Mouse (Mus musculus): ENCODE measurements around the gene Npepps. TPM values are rescaled to one million over a fixed set of nuclear protein-coding genes. Genes with fewer than 3 reads are reported as not detected.

Gene Npepps
- polyA plus RNA-seq, 1 experiment from 2014 or later, result 31.3 TPM

DNA sequence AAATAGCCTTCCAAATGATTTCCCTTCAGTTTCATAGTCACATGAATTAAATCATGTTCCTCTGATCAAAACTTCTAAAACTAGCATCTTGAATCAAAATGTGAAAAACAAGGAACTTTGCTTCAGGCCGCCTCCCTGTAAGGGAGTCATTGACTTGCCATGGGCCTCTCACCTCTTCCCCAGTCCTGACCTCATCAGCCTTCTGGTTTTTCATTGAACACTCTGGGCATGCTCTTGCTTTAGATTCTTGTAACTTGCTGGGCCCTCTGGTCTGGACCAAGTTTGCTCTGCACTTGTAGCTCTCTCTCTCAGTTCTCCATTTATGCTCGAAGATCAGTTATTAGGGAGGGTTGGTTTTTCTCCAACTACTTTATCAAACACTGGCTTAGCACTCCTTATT is 58.8 kb downstream of the Npepps start:
- Histone ChIP-seq H3K9me3 (replicated peaks) (no peaks in the 10 kb centered on the region), H3K4me2 (no peak overlapping the region), H3K36me3 (peaks cover 82% of the 10 kb centered on the region), H3K9ac (no peak overlapping the region), H3K27me3 (replicated peaks) (no peaks in the 10 kb centered on the region), H3K4me1 (peaks cover 4% of the 10 kb centered on the region; the same call in 1 of the 2 replicates), H3K27ac (no peak overlapping the region), H3K4me3 (no peak overlapping the region)
- WGBS (ENCODE audit: insufficient replicate concordance), result 84% methylated on average over 2 of the region's 2 CpGs
- ATAC-seq, result no peak

DNA sequence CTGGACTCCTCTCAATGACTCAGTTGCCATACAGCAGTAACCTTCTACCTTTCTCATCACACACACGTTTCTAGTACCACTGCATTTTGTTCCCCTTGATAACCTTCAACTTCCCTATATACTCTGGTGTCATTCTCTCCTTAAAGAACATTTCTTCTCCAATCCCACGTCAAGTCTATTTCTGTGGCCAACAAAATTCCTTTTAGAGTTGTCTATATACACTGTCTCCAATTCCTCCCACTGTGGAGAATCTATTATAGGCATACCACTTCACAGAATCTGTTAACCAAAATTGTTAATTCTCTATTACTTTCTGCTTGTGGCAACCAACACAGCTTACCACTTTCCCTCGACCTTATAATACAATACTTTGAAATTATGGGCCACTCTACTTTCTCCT is 60.2 kb downstream of the Npepps start:
- Histone ChIP-seq H3K36me3 (peaks cover 85% of the 10 kb centered on the region), H3K9ac (no peak overlapping the region), H3K9me3 (replicated peaks) (no peaks in the 10 kb centered on the region; the same call in 1 of the 2 replicates), H3K4me2 (no peak overlapping the region), H3K27me3 (replicated peaks) (no peaks in the 10 kb centered on the region), H3K4me3 (no peak overlapping the region), H3K27ac (no peak overlapping the region), H3K4me1 (peaks cover 4% of the 10 kb centered on the region; the same call in 1 of the 2 replicates)
- ATAC-seq, result no peak
- 74% methylated on average over 3 of the region's 3 CpGs for WGBS (ENCODE audit: insufficient replicate concordance)

DNA sequence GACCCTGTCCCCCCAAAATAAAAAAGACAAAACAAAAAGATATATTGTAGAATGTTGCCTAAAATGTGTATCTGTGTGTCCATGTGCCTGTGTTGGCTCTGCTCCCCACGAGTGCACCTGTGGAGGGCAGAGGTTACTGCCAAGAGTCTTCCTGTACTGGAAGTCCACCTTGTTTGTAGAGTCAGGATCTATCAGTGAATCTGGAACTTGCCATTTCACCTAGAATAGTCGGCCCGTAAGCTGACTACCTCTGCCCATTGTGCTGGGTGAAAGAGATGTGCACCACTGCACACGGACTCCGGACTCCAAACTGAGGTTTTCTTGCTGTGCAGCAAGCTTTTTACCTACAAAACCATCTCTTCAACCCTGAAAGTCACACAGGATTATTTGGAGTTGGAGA is 66.0 kb downstream of the Npepps start:
- peaks cover 83% of the 10 kb centered on the region for H3K36me3 ChIP-seq
- ATAC-seq, result no peak
- 85% methylated on average over 5 of the region's 5 CpGs for WGBS (ENCODE audit: insufficient replicate concordance)

DNA sequence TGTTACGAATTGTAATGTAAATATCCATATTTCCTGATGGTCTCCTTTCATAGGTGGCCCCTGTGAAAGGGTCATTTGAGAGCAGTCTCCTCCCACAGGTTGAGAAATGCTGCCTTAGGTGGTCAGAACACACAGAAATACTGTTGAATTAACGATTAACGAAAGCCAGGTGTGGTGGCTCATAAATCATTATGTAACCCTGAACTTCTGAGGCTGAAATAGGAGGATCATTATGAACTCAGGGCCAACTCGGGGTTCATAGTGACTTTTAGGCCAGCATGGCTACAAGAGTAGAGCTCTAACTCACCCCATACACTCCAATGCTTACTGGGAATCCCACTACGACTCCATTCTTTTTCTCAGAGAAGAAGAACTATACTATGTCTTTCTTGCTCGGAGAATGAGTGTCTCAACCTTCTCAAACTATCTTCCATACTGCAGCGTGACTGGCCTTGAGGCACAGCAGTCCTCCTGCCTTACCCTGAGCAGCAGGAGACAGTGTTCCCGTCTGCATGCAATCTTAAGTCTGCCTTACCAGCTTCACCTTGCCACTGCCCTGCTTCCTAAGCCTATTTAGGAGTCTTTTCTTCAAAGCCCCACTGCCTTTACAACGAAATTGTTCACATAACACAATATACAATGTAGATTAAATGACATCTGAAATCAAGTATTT is 69.6 kb downstream of the Npepps start:
- H3K9me3 ChIP-seq (replicated peaks), result no peaks in the 10 kb centered on the region
- no peak for ATAC-seq
- peaks cover 75% of the 10 kb centered on the region for H3K36me3 ChIP-seq
- no peak overlapping the region for H3K4me3 ChIP-seq
- 74% methylated on average over 9 of the region's 9 CpGs for WGBS (ENCODE audit: insufficient replicate concordance)
- no peak overlapping the region for H3K4me2 ChIP-seq
- peaks cover 20% of the 10 kb centered on the region for H3K4me1 ChIP-seq
- no peak overlapping the region for H3K9ac ChIP-seq
- H3K27me3 ChIP-seq (replicated peaks), result no peaks in the 10 kb centered on the region
- no peak overlapping the region for H3K27ac ChIP-seq

More for the DNA sequence above, 66.0 kb downstream of the Npepps start:
- Histone ChIP-seq H3K9ac (no peak overlapping the region), H3K9me3 (replicated peaks) (no peaks in the 10 kb centered on the region; the same call in 1 of the 2 replicates), H3K4me2 (no peak overlapping the region), H3K27me3 (replicated peaks) (no peaks in the 10 kb centered on the region), H3K4me1 (peaks cover 20% of the 10 kb centered on the region), H3K27ac (no peak overlapping the region), H3K4me3 (no peak overlapping the region)

DNA sequence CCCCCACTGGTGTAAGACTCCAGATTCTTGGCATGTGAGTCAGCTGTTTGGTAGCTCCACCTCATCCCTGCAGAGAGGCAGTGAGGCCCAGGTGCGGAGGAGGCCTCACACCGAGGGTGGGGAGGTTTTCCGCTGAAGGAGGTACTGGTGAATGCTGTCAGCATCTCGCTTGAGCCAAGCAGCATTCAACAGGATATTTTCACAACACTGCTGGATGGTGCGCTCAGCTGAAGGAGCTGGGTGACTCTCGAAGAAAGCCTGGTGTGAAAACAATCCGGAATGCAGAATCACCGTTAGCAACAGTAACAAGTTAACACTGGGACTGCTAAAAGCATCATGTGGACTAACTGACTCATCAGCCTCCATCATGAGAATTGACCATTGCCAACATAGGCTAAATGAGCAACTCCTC is 73.4 kb downstream of the Npepps start:
- no peak overlapping the region for H3K4me2 ChIP-seq
- WGBS (ENCODE audit: insufficient replicate concordance), result 73% methylated on average over 8 of the region's 8 CpGs
- no peak overlapping the region for H3K4me3 ChIP-seq
- no peak for ATAC-seq
- peaks cover 38% of the 10 kb centered on the region for H3K36me3 ChIP-seq
- no peak overlapping the region for H3K9ac ChIP-seq
- no peaks in the 10 kb centered on the region for H3K27me3 ChIP-seq (replicated peaks)
- H3K9me3 ChIP-seq (replicated peaks), result no peaks in the 10 kb centered on the region
- H3K4me1 ChIP-seq, result peaks cover 20% of the 10 kb centered on the region
- no peak overlapping the region for H3K27ac ChIP-seq

DNA sequence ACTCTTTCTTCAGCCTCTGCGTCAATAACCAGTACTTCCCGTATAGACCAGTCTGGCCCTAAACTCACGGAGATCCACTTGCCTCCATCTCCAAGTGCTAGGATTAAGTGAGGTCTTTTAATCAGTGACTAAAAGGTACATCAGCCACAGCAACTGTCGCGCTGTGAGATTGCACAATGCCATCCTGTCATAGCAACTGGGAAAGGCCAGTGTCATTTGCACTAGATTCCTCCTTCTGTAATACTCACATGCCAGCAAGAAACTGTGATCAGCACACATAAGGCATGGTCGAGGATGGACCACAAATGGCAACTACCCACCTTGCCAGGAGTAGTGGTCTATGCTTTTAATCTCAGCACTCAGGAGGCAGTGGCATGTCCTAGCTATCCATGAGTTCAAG is 80.9 kb downstream of the Npepps start:
- 60% methylated on average over 6 of the region's 6 CpGs for WGBS (ENCODE audit: insufficient replicate concordance)
- Histone ChIP-seq H3K4me2 (no peak overlapping the region), H3K27ac (no peak overlapping the region), H3K27me3 (replicated peaks) (peaks cover 12% of the 10 kb centered on the region; the same call in 1 of the 2 replicates), H3K9me3 (replicated peaks) (no peaks in the 10 kb centered on the region), H3K4me3 (no peak overlapping the region), H3K36me3 (no peaks in the 10 kb centered on the region), H3K4me1 (no peaks in the 10 kb centered on the region), H3K9ac (no peak overlapping the region)
- no peak for ATAC-seq

DNA sequence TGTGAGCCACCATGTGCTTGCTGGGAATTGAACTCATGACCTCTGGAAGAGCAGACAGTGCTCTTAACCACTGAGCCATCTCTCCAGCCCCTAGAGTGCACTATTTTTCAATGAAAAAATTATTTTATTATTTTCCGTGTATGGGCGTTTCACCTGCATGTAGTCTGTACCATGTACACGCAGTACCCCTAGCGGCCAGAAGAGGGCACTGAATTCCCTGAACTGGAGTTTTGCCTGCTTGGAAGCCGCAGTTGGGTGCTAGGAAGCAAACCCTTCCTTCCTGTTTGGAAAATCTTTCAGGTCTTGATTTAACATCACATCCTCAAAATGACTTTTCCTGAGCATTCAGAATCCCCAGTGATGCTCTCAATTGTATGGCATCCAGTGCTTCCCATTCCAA is 81.8 kb downstream of the Npepps start:
- Histone ChIP-seq H3K9me3 (replicated peaks) (no peaks in the 10 kb centered on the region), H3K36me3 (peaks cover 3% of the 10 kb centered on the region; the same call in 1 of the 2 replicates), H3K27me3 (replicated peaks) (peaks cover 12% of the 10 kb centered on the region; the same call in 1 of the 2 replicates), H3K4me1 (no peaks in the 10 kb centered on the region), H3K27ac (no peak overlapping the region), H3K9ac (no peak overlapping the region), H3K4me2 (no peak overlapping the region), H3K4me3 (no peak overlapping the region)
- ATAC-seq, result no peak
- WGBS (ENCODE audit: insufficient replicate concordance), result 11% methylated on average over 5 of the region's 5 CpGs

DNA sequence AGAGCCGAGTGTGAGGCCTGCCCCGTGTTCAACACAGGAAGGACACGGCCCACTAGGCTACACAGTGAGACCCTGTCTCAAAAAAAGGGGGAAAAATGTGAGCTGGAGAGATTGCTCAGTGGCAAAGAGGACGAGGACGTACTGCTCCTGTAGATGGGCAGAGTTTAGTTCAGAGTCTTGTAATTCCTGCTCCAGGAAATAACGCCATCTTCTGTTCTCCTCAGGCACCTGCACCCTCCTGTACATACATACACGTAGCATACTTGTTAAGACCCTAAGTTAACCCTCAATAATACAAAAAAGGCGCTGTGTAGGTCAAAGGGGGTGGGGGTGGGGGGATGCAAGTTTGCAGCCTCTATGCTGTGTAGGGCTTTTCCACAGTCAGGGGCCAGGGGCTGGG is 83.4 kb downstream of the Npepps start:
- Histone ChIP-seq H3K4me1 (no peaks in the 10 kb centered on the region), H3K36me3 (peaks cover 3% of the 10 kb centered on the region; the same call in 1 of the 2 replicates), H3K27ac (no peak overlapping the region), H3K27me3 (replicated peaks) (peaks cover 12% of the 10 kb centered on the region; the same call in 1 of the 2 replicates), H3K4me3 (no peak overlapping the region), H3K4me2 (no peak overlapping the region), H3K9me3 (replicated peaks) (no peaks in the 10 kb centered on the region), H3K9ac (no peak overlapping the region)
- no peak for ATAC-seq
- 60% methylated on average over 8 of the region's 8 CpGs for WGBS (ENCODE audit: insufficient replicate concordance)

DNA sequence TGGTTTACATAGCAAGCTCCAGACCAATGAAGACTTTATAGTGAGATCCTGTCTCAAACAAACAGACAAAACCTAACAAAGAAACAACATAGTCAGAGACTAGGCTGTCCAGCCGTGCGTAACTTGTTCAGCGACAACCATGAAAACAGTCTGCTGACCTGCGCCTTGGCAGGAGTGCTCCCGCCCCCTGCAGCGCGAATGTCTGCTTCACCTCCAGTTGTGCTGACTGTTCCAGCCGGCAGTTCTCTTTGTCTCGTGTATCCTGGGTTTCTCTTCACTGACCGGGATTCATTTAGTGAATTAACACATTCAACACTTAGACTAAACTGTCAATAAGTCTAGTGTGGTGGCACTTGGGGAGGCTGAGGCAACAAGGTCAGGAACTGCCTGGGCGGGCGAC is 83.9 kb downstream of the Npepps start:
- Histone ChIP-seq H3K27me3 (replicated peaks) (peaks cover 12% of the 10 kb centered on the region; the same call in 1 of the 2 replicates), H3K4me1 (no peaks in the 10 kb centered on the region), H3K9ac (no peak overlapping the region), H3K9me3 (replicated peaks) (no peaks in the 10 kb centered on the region), H3K4me2 (no peak overlapping the region), H3K36me3 (peaks cover 8% of the 10 kb centered on the region; the same call in 1 of the 2 replicates), H3K27ac (no peak overlapping the region), H3K4me3 (no peak overlapping the region)
- WGBS (ENCODE audit: insufficient replicate concordance), result 72% methylated on average over 12 of the region's 12 CpGs
- ATAC-seq, result no peak

DNA sequence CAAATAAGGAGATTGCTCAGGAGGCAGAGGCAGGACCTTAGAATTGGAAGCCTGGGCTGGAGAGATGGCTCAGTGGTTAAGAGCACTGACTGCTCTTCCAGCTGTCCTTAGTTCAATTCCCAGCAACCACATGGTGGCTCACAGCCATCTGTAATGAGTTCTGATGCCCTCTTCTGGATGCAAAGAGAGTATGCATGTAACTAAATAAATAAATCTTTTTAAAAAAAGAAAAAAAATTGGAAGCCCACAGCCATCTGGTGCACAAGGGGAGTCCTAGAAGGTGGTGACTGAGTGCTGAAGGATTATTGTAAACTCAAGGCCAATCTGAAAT is 87.9 kb downstream of the Npepps start:
- no peaks in the 10 kb centered on the region for H3K9me3 ChIP-seq (replicated peaks)
- H3K4me3 ChIP-seq, result no peak overlapping the region
- peaks cover 9% of the 10 kb centered on the region; the same call in 1 of the 2 replicates for H3K27me3 ChIP-seq (replicated peaks)
- peaks cover 19% of the 10 kb centered on the region for H3K4me1 ChIP-seq
- no peak for ATAC-seq
- H3K9ac ChIP-seq, result no peak overlapping the region
- H3K36me3 ChIP-seq, result peaks cover 8% of the 10 kb centered on the region; the same call in 1 of the 2 replicates
- H3K4me2 ChIP-seq, result no peak overlapping the region
- no peak overlapping the region for H3K27ac ChIP-seq

DNA sequence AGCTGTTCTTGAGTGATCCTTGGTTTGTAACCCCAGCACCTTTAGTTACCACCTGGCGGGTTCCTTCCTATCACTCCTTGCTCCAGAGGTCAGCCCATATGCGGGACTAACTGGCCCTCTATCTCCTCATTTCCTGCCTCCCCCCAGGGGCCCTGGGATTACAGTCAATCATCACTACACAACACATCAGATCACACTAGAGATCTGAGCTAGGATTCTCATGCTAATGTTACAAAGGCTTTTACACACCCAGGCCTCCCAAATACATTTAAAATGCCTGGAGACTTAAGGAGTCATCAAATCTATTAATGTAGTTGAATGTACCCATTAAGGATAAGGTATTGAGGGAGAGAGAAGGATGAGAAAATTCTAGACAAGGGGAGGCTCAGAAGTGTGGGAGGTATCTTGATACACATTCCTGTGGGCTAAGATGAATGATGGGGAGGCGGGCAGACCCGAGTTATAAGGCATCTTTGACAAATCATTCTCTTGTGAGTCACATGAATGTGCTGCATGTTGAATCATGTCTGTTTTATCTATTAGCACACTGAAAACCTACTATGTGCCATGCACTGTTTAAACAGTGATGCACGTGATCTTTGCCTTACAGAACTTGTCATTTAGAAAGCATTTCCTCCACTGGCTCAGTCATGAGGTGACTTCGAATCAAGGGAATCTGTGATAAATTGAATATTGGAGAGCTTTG is 88.4 kb downstream of the Npepps start:
- 69% methylated on average over 6 of the region's 6 CpGs for WGBS (ENCODE audit: insufficient replicate concordance)
- Histone ChIP-seq H3K36me3 (peaks cover 8% of the 10 kb centered on the region; the same call in 1 of the 2 replicates), H3K4me1 (peaks cover 19% of the 10 kb centered on the region), H3K4me2 (no peak overlapping the region), H3K9me3 (replicated peaks) (no peaks in the 10 kb centered on the region), H3K27ac (no peak overlapping the region), H3K9ac (no peak overlapping the region), H3K27me3 (replicated peaks) (peaks cover 6% of the 10 kb centered on the region; the same call in 1 of the 2 replicates), H3K4me3 (no peak overlapping the region)
- no peak for ATAC-seq

DNA sequence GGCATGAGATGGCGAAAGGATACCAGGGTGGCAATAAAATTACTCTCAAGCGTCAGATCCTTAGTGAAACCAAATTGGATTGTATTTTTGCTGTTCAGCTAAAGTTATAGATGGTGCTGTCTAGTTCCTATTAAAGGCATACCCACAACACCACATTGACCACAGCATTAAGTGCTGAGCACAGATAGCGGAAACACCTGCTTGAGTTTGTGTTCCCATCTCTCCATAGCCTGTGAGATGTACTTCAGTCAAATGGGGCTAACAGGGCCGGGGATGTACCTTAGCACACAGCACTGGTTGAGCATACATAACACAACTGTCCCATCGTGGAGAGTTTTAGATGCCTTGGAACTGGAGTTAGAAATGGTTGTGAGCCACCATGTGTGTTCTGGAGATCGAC is 89.4 kb downstream of the Npepps start:
- Histone ChIP-seq H3K9me3 (replicated peaks) (no peaks in the 10 kb centered on the region), H3K4me2 (no peak overlapping the region), H3K36me3 (peaks cover 16% of the 10 kb centered on the region), H3K4me3 (no peak overlapping the region), H3K4me1 (peaks cover 26% of the 10 kb centered on the region), H3K27ac (no peak overlapping the region), H3K27me3 (replicated peaks) (no peaks in the 10 kb centered on the region), H3K9ac (no peak overlapping the region)
- WGBS (ENCODE audit: insufficient replicate concordance), result 71% methylated on average over 6 of the region's 6 CpGs
- ATAC-seq, result no peak

Data from liver, embryonic 12.5 days (tissue).